Mouse (Mus musculus): ENCODE measurements around the gene Mecom. TPM values are rescaled to one million over a fixed set of nuclear protein-coding genes. Genes with fewer than 3 reads are reported as not detected.

Gene Mecom
- total and polyA plus RNA-seq, 3 experiments: not detected

DNA sequence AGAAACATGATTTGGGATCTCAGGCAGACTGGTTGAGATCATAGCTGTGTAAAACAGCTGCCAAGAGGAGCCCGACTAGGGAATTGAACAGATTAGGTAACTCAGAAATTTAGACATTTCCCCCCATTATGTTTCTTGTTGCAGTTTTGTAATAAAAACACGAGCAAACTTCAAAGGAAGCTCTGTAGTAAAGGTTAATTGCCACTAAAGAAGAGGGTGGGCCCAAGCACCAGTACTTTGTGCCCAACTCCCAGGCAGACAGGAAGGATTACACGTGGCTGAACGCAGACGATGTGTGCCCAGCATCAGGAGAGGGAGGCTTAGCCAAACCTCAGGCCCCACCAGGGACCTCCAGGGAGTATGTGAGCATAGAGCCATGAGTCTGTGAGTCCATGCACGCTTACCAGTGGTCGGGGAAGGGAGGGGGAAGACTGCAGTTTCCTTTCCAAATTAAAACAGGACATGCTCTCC is 303.4 kb downstream of the Mecom start:
- TF ChIP-seq RCOR1 (conservative IDR thresholded peaks at IDR 0.05; ENCODE audit: low read depth, low read length) (no peak), HCFC1 (IDR thresholded peaks at IDR 0.05; ENCODE audit: low read depth, low read length) (no peak), ETS1 (conservative IDR thresholded peaks at IDR 0.05; ENCODE audit: low read depth, low read length) (no peak), SIN3A (IDR thresholded peaks at IDR 0.05; ENCODE audit: low read length) (no peak), MAZ (IDR thresholded peaks at IDR 0.05; ENCODE audit: low read depth, low read length) (no peak), USF1 (IDR thresholded peaks at IDR 0.05; ENCODE audit: low read depth, low read length) (no peak), MAFK (IDR thresholded peaks at IDR 0.05; ENCODE audit: insufficient replicate concordance, low read length) (no peak), SMC3 (IDR thresholded peaks at IDR 0.05; ENCODE audit: low read depth, low read length) (no peak), CTCF (conservative IDR thresholded peaks at IDR 0.05 in 1 of 2, IDR thresholded peaks at IDR 0.05 in 1 of 2; ENCODE audit: low read depth in 2 of 2, low read length in 2 of 2) (no peak), EP300 (IDR thresholded peaks at IDR 0.05; ENCODE audit: low read length) (no peak), NRF1 (IDR thresholded peaks at IDR 0.05; ENCODE audit: low read depth, low read length) (no peak)
- Histone ChIP-seq H3K4me2 (ENCODE audit: insufficient read depth, low read depth, poor library complexity, severe bottlenecking) (no peak overlapping the region), H3K9me3 (replicated peaks; ENCODE audit: low read length) (no peaks in the 10 kb centered on the region), H3K27ac (ENCODE audit: insufficient read depth, low read depth) (no peak overlapping the region), H3K27me3 (replicated peaks) (no peaks in the 10 kb centered on the region), H3K4me1 (ENCODE audit: control insufficient read depth in 1 of 2, insufficient read depth in 2 of 2) (peaks cover 0 to 13% of the 10 kb centered on the region in 2 experiments; a peak in 2 of 4 replicates), H3K79me2 (replicated peaks; ENCODE audit: control insufficient read depth, extremely low read depth, insufficient read depth, poor library complexity, severe bottlenecking) (no peaks in the 10 kb centered on the region), H3K9ac (ENCODE audit: insufficient read depth, low read depth) (no peak overlapping the region), H3K4me3 (replicated peaks in 1 of 3; ENCODE audit: low read depth in 2 of 3, low read length in 2 of 3, poor library complexity in 1 of 3) (no peak overlapping the region), H3K36me3 (replicated peaks in 1 of 2; ENCODE audit: control insufficient read depth in 1 of 2, insufficient read depth in 1 of 2, low read length in 1 of 2) (no peaks in the 10 kb centered on the region)
- in situ Hi-C loops (cut with MboI; ENCODE audit: low pct_ligation_motif_present, low pct_unique_long_range_greater_than_20kb, low sequenced_read_pairs) (no loop called here), dilution Hi-C loops (cut with MboI; ENCODE audit: extremely low pct_ligation_motif_present, extremely low pct_unique_long_range_greater_than_20kb, low sequenced_read_pairs) (no loop called here)
- no peak for DNase-seq (ENCODE audit: extremely low read depth)

DNA sequence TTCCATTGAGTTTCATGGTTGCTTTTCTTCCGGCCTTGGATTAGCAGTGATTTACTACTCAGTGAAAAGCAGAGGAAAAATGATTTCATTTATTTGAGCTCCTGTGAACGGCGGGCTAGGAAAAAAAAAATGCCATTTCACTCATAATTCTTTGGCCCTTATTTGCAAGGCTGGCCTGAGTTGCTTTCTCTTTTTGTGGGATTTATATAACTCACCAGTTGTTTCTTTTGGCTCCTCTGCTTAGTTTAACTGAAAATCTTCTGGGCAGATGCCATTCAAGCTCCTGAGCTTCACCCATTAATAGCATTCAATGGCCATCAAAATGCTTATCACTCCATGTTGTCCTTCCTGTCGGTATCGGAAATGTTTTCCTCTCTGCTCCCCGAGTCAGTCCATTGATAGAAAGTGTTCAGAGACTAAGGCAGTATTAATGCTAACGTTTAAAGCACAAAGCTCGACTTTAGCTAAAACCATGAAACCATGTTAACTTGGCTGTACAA is 304.0 kb downstream of the Mecom start:
- Histone ChIP-seq H3K27ac (ENCODE audit: insufficient read depth, low read depth) (no peak overlapping the region), H3K4me3 (replicated peaks in 1 of 3; ENCODE audit: low read depth in 2 of 3, low read length in 2 of 3, poor library complexity in 1 of 3) (no peak overlapping the region), H3K9ac (ENCODE audit: insufficient read depth, low read depth) (no peak overlapping the region), H3K9me3 (replicated peaks; ENCODE audit: low read length) (no peaks in the 10 kb centered on the region), H3K27me3 (replicated peaks) (no peaks in the 10 kb centered on the region), H3K79me2 (replicated peaks; ENCODE audit: control insufficient read depth, extremely low read depth, insufficient read depth, poor library complexity, severe bottlenecking) (no peaks in the 10 kb centered on the region), H3K36me3 (replicated peaks in 1 of 2; ENCODE audit: control insufficient read depth in 1 of 2, insufficient read depth in 1 of 2, low read length in 1 of 2) (no peaks in the 10 kb centered on the region), H3K4me1 (ENCODE audit: control insufficient read depth in 1 of 2, insufficient read depth in 2 of 2) (peaks cover 0 to 18% of the 10 kb centered on the region in 2 experiments; a peak in 2 of 4 replicates), H3K4me2 (ENCODE audit: insufficient read depth, low read depth, poor library complexity, severe bottlenecking) (no peak overlapping the region)
- no peak for DNase-seq (ENCODE audit: extremely low read depth)
- in situ Hi-C loops (cut with MboI; ENCODE audit: low pct_ligation_motif_present, low pct_unique_long_range_greater_than_20kb, low sequenced_read_pairs): no loop called here
- dilution Hi-C loops (cut with MboI; ENCODE audit: extremely low pct_ligation_motif_present, extremely low pct_unique_long_range_greater_than_20kb, low sequenced_read_pairs): no loop called here
- no peak for TF ChIP-seq MAX (IDR thresholded peaks at IDR 0.05; ENCODE audit: low read length)
- TF ChIP-seq KAT2A (IDR thresholded peaks at IDR 0.05; ENCODE audit: insufficient replicate concordance, low read length): no peak
- no peak for TF ChIP-seq E2F4 (IDR thresholded peaks at IDR 0.05; ENCODE audit: insufficient replicate concordance, low read depth, low read length)
- TF ChIP-seq BHLHE40 (IDR thresholded peaks at IDR 0.05; ENCODE audit: low read depth, low read length): no peak
- TF ChIP-seq CHD1 (IDR thresholded peaks at IDR 0.05; ENCODE audit: low read depth, low read length): no peak
- no peak for TF ChIP-seq EP300 (IDR thresholded peaks at IDR 0.05; ENCODE audit: low read length)
- TF ChIP-seq ETS1 (conservative IDR thresholded peaks at IDR 0.05; ENCODE audit: low read depth, low read length): no peak
- no peak for TF ChIP-seq SMC3 (IDR thresholded peaks at IDR 0.05; ENCODE audit: low read depth, low read length)
- TF ChIP-seq RAD21 (IDR thresholded peaks at IDR 0.05; ENCODE audit: low read depth, low read length): no peak
- no peak for TF ChIP-seq MAFK (IDR thresholded peaks at IDR 0.05; ENCODE audit: insufficient replicate concordance, low read length)
- no peak for TF ChIP-seq JUND (conservative IDR thresholded peaks at IDR 0.05; ENCODE audit: low read depth, low read length)
- TF ChIP-seq GABPA (IDR thresholded peaks at IDR 0.05; ENCODE audit: insufficient replicate concordance, low read depth, low read length): no peak
- TF ChIP-seq UBTF (IDR thresholded peaks at IDR 0.05; ENCODE audit: low read depth, low read length): no peak
- TF ChIP-seq TCF12 (IDR thresholded peaks at IDR 0.05; ENCODE audit: low read depth, low read length): no peak

Data from CH12.LX (cell line).